Mouse (Mus musculus): ENCODE measurements around the gene Arid3a. TPM values are rescaled to one million over a fixed set of nuclear protein-coding genes. Genes with fewer than 3 reads are reported as not detected.
"Not testable (repeated sequence)": the region's sequence is repeated elsewhere in the genome, so short reads cannot be mapped to it uniquely, and the experiment has no call there.

Arid3a gene
- polyA plus RNA-seq, 1 experiment: 1.2 TPM

DNA sequence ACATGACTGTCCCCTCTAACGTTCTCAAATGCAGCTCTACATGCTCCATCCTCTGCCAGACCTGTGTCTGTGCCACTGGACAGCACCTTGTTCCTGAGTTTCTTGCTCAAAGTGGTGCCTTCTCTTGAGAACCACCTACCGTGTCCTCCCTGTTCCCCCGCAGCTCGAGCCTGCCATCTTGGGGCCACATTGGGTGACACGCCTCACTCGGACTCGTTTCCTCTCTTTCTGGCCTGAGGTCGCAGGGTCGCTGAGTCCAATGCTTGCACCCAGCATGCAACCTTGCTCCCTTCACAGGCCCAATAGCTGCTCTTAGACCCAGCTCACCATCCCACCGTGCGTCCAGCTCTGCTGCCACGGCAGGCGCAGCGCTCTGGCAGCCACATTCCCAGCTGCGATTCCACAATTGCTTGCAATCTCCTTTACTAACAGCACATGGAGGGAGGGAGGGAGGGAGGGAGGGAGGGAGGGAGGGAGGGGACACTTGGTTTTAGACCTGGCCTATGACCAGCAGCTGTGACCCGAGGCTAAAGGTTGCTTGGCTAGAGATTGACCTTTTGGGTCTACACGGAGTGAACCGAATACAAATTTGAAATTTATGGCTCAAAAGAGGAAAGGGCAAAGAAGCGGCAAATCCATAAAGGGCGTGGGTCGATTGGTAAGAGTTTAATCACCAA, 31.4 kb downstream of the Arid3a start:
- TF ChIP-seq USF1 (IDR thresholded peaks at IDR 0.05; ENCODE audit: low read depth) (no peak), POLR2AphosphoS2 (IDR thresholded peaks at IDR 0.05; ENCODE audit: insufficient read length, low read depth) (no peak), SRF (IDR thresholded peaks at IDR 0.05; ENCODE audit: control insufficient read depth, insufficient read length, low read depth) (no peak), MYOG (IDR thresholded peaks at IDR 0.05; ENCODE audit: control insufficient read depth in 1 of 3, insufficient read depth in 1 of 3, insufficient read length in 2 of 3, low read depth in 2 of 3) (no peak), MAX (IDR thresholded peaks at IDR 0.05; ENCODE audit: low read depth) (no peak), POLR2A (IDR thresholded peaks at IDR 0.05; ENCODE audit: insufficient read length, low read depth) (no peak), REST (IDR thresholded peaks at IDR 0.05; ENCODE audit: insufficient read depth, insufficient read length) (no peak), CEBPB (IDR thresholded peaks at IDR 0.05; ENCODE audit: insufficient read depth, poor library complexity, severe bottlenecking) (no peak), E2F4 (IDR thresholded peaks at IDR 0.05; ENCODE audit: insufficient read depth) (no peak), TCF3 (IDR thresholded peaks at IDR 0.05; ENCODE audit: insufficient read length, low read depth) (no peak), TCF12 (IDR thresholded peaks at IDR 0.05; ENCODE audit: insufficient read depth, poor library complexity, severe bottlenecking) (no peak), MYOD1 (IDR thresholded peaks at IDR 0.05; ENCODE audit: control insufficient read depth in 1 of 3, insufficient read length in 2 of 3, low read depth in 2 of 3) (no peak)
- H3ac ChIP-seq (ENCODE audit: control insufficient read depth, insufficient read length): no peak overlapping the region
- no peaks in the 10 kb centered on the region for H3K36me3 ChIP-seq (ENCODE audit: control insufficient read depth, insufficient read depth)
- H3K4me3 ChIP-seq: no peak overlapping the region
- H3K27me3 ChIP-seq (ENCODE audit: control insufficient read depth, insufficient read depth, insufficient read length): peaks cover 4% of the 10 kb centered on the region
- H3K4me2 ChIP-seq (ENCODE audit: low read depth): peak overlapping the region; percentile 28
- peaks cover 13% of the 10 kb centered on the region for H3K79me2 ChIP-seq (ENCODE audit: control insufficient read depth, insufficient read depth)

DNA sequence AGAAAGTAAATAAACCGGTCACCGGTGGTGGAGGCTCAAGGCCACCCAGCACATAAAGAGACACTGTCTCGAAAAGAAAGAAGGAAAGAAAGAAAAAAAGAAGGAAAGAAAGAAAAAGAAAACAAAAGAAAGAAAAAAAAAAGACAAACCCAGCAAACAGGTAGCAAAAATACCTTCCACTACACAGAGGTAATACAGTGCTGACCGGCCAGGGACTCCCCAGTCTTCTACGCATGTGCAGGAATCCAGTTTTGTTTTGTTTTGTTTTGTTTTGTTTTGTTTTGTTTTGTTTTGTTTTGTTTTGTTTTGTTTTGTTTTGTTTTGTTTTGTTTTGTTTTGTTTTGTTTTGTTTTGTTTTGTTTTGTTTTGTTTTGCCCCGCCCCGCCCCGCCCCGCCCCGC, 32.6 kb downstream of the Arid3a start:
- not testable (repeated sequence) for H3K36me3 ChIP-seq (ENCODE audit: control insufficient read depth, insufficient read depth); H3K27me3 ChIP-seq (ENCODE audit: control insufficient read depth, insufficient read depth, insufficient read length)
- H3K79me2 ChIP-seq (ENCODE audit: control insufficient read depth, insufficient read depth): peaks cover 13% of the 10 kb centered on the region
- H3ac ChIP-seq (ENCODE audit: control insufficient read depth, insufficient read length): peak overlapping the region; percentile 60
- H3K4me3 ChIP-seq: peak overlapping the region; percentile 55
- peak overlapping the region; percentile 74 for H3K4me2 ChIP-seq (ENCODE audit: low read depth)

DNA sequence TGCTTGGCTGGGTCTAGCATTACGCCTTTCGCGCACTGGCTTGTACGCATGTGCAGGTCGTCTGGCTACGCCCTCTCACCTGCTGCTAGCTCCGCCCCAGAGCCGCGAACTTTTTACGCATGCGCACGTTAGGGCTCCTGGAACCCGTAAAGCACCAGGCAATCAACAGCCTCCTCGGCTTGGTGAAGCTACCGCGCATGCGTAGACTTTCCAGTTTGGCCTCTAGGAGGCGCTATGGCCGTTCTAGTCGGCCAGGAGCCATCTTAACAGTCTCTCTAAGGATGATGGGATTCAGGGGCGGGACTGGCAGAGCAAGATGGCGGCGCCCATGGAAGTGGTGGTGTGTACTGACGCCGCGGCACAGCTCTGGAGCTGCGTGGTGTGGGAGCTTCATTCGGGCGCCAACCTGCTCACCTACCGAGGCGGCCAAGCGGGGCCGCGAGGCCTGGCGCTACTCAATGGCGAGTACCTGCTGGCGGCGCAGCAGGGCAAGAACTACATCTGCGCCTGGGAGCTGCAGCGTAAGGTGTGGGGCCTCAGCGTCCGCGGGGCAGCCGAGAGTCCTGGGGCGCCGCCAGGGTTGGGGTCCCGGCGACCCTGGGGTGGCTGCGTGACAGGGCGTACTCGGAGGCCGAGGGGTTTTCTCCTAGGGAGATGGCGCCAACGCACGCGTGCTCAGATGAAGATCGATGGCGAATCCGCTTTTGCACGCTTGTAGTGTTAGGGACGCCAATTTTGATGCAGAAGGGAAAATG, 33.2 kb downstream of the Arid3a start, which contains the start of gene Wdr18:
Gene Wdr18, plus strand, starts transcription at position 306 of the 755 bp plus-strand sequence.
- Histone ChIP-seq H3K4me2 (ENCODE audit: low read depth) (peak within 1 kb of the TSS; percentile 95), H3K36me3 (ENCODE audit: control insufficient read depth, insufficient read depth) (no peaks in the 10 kb centered on the region), H3K27me3 (ENCODE audit: control insufficient read depth, insufficient read depth, insufficient read length) (peaks cover 4% of the 10 kb centered on the region), H3K79me2 (ENCODE audit: control insufficient read depth, insufficient read depth) (peaks cover 13% of the 10 kb centered on the region), H3ac (ENCODE audit: control insufficient read depth, insufficient read length) (peak within 1 kb of the TSS; percentile 60), H3K4me3 (peak within 1 kb of the TSS; percentile 55)
- no peak for TF ChIP-seq TCF12 (IDR thresholded peaks at IDR 0.05; ENCODE audit: insufficient read depth, poor library complexity, severe bottlenecking)
- TF ChIP-seq MYOD1 (IDR thresholded peaks at IDR 0.05; ENCODE audit: control insufficient read depth in 1 of 3, insufficient read length in 2 of 3, low read depth in 2 of 3): peak in 2 of 3 experiments; percentile 48 to 65
- TF ChIP-seq USF1 (IDR thresholded peaks at IDR 0.05; ENCODE audit: low read depth): no peak
- TF ChIP-seq TCF3 (IDR thresholded peaks at IDR 0.05; ENCODE audit: insufficient read length, low read depth): no peak
- TF ChIP-seq MYOG (IDR thresholded peaks at IDR 0.05; ENCODE audit: control insufficient read depth in 1 of 3, insufficient read depth in 1 of 3, insufficient read length in 2 of 3, low read depth in 2 of 3): peak in 2 of 3 experiments; percentile 40 to 68
- no peak for TF ChIP-seq SRF (IDR thresholded peaks at IDR 0.05; ENCODE audit: control insufficient read depth, insufficient read length, low read depth)
- peak; percentile 83 for TF ChIP-seq POLR2A (IDR thresholded peaks at IDR 0.05; ENCODE audit: insufficient read length, low read depth)
- no peak for TF ChIP-seq REST (IDR thresholded peaks at IDR 0.05; ENCODE audit: insufficient read depth, insufficient read length)
- TF ChIP-seq MAX (IDR thresholded peaks at IDR 0.05; ENCODE audit: low read depth): no peak
- peak; percentile 69 for TF ChIP-seq POLR2AphosphoS2 (IDR thresholded peaks at IDR 0.05; ENCODE audit: insufficient read length, low read depth)
- no peak for TF ChIP-seq CEBPB (IDR thresholded peaks at IDR 0.05; ENCODE audit: insufficient read depth, poor library complexity, severe bottlenecking)
- TF ChIP-seq E2F4 (IDR thresholded peaks at IDR 0.05; ENCODE audit: insufficient read depth): no peak

DNA sequence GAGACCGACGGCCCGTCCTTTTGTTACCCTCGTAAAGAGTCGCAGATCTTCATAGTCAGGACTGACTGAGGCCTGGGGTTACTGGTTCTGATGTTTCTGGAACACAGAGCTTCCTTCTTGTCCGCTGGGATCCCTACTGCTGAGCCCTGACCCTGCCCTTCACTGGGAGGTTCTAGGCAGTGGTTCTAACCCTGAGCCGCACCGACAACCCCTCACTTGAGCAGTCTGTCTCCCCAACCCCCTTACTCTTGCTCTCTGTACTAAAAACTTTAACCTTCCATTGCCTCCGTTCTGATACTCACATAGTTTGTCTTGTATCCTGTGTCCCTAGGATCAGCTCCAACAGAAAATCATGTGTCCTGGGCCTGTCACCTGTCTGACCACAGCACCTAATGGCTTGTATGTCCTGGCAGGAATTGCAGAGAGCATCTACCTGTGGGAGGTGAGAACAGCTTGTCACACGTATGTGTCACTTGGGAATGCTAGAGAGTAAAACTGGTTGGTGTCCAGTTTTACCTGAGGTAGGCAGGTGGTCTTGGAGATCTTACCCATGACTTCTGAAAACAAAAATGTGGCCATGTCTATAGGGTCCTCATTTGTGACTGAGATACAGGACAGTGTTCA, 33.9 kb downstream of the Arid3a start:
- Histone ChIP-seq H3ac (ENCODE audit: control insufficient read depth, insufficient read length) (peak overlapping the region; percentile 60), H3K79me2 (ENCODE audit: control insufficient read depth, insufficient read depth) (peaks cover 13% of the 10 kb centered on the region)

More for the DNA sequence above, 33.9 kb downstream of the Arid3a start:
- Histone ChIP-seq H3K4me3 (peak overlapping the region; percentile 55), H3K27me3 (ENCODE audit: control insufficient read depth, insufficient read depth, insufficient read length) (peaks cover 4% of the 10 kb centered on the region), H3K36me3 (ENCODE audit: control insufficient read depth, insufficient read depth) (no peaks in the 10 kb centered on the region), H3K4me2 (ENCODE audit: low read depth) (peak overlapping the region; percentile 95)
- TF ChIP-seq TCF12 (IDR thresholded peaks at IDR 0.05; ENCODE audit: insufficient read depth, poor library complexity, severe bottlenecking) (no peak), MYOG (IDR thresholded peaks at IDR 0.05; ENCODE audit: control insufficient read depth in 1 of 3, insufficient read depth in 1 of 3, insufficient read length in 2 of 3, low read depth in 2 of 3) (no peak), SRF (IDR thresholded peaks at IDR 0.05; ENCODE audit: control insufficient read depth, insufficient read length, low read depth) (no peak), MAX (IDR thresholded peaks at IDR 0.05; ENCODE audit: low read depth) (no peak), E2F4 (IDR thresholded peaks at IDR 0.05; ENCODE audit: insufficient read depth) (no peak), POLR2AphosphoS2 (IDR thresholded peaks at IDR 0.05; ENCODE audit: insufficient read length, low read depth) (no peak), CEBPB (IDR thresholded peaks at IDR 0.05; ENCODE audit: insufficient read depth, poor library complexity, severe bottlenecking) (no peak), REST (IDR thresholded peaks at IDR 0.05; ENCODE audit: insufficient read depth, insufficient read length) (no peak), POLR2A (IDR thresholded peaks at IDR 0.05; ENCODE audit: insufficient read length, low read depth) (no peak), USF1 (IDR thresholded peaks at IDR 0.05; ENCODE audit: low read depth) (no peak), MYOD1 (IDR thresholded peaks at IDR 0.05; ENCODE audit: control insufficient read depth in 1 of 3, insufficient read length in 2 of 3, low read depth in 2 of 3) (no peak), TCF3 (IDR thresholded peaks at IDR 0.05; ENCODE audit: insufficient read length, low read depth) (no peak)
